Mouse (Mus musculus): ENCODE data around the gene Eif5.

GRCm38 (mm10) chr12:111507962-111508361 is 29.9 kb upstream of the Eif5 start:
- no peak for TF ChIP-seq CTCF (IDR thresholded peaks at IDR 0.05; ENCODE audit: control insufficient read depth, insufficient read depth, insufficient replicate concordance, low read depth, low read length)
- no peak for TF ChIP-seq POLR2A (IDR thresholded peaks at IDR 0.05; ENCODE audit: control insufficient read depth, low read depth, low read length)

All from testis, adult 2 months (tissue).